Mouse (Mus musculus) c-Kit-positive CD71-positive TER-119-positive erythroid progenitor cells, embryonic 14.5 days (primary cell): ENCODE results near the gene Garem2.
"Not testable (repeated sequence)": the region's sequence is repeated elsewhere in the genome, so short reads cannot be mapped to it uniquely, and the experiment has no call there.

Source experiments
- DNase-seq: peaks from one replicate; pipeline ENCODE4 v3.0.0-alpha.2; 2013; ENCODE audit warnings: low spot score

Garem2 gene

DNA sequence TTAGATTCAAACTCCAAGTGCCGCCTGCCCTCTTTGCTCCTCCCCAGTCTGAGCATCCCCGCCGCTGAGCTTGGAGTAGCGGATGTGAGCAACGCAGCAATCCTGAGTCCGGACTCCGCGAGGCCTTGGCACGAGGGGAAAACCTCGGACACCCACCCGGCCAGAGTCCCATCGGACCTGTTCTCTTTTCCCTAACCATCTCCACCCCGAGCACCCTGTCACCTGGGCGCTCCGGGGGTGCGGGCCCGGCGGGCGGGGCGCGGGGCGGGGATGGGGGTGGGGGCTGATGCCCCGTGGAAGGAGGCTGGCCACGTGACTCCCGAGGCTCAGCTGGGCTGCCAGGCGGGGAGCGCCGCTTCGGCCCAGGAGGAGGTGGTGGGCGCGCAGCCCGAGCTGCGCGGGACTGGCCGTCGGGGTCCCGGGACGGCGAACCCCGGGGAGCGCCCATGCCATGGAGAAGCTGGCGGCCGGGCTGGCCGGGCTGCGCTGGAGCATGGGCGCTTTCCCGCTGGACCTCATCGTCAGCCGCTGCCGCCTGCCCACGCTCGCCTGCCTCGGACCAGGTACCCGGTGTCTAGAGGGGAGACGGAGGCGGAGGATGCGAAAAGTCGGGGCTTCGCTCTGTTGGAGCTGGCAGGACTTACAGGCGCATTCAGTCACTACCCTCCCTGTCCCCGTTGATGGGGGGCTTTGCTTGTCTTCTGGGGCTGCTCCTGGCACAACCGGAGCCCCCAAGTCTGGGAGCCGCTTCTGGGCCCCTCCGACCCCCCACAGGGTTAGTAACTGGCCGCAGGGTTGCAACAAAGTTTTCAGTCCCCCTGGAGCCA, at the start of gene Garem2:
Gene Garem2 (plus strand): TSS at position 321 of the 827 bp plus-strand sequence.
- DNase-seq, result no peak

DNA sequence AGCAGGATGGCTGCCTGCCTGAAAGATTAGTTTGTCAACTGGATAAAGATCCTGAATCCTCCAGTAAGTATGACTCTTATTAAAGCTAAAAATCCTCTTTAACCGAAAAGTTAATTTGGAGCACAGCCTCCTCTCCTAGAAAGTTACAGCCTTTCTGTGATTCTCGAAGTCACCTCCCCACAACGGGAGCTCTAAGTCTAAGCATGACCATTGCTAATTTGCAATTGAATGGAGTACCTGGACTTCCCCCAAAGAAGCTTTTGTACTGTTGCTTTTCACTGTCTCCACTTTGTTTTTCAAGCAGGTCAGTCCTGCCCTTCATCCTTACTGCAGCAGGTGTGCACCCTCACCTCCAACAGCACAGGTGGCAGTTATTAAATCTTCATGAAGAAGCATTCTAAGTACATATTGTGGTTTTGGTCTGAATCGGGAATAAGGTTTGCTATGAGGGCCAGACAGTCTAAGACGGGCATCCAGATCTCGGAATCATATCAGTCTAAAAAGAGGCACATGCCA, 46.7 kb upstream of the Garem2 start:
- DNase-seq, result no peak

DNA sequence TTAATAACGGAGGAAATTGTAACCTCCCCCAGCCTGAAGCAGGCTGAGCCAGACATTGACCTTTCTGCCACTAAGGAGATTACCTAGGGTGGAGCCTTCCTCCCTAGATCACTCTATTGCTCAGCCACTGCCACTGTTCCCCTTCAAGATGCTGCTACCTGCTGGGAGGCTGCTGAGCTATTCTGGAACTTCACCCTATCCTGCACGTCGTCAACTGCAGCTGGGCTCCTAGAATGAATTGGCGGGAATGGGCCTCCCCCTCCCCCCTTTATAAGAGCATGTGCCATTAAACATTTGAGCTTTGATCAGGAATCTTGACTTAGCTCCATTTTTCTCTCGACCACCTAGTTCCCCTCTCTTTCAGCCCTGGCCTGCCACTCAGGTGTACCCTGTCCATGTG, 45.4 kb upstream of the Garem2 start:
- not testable (repeated sequence) for DNase-seq

- DNase-seq, result no peak
Measured at GRCm38 (mm10) chr5:30067726-30068125, 37.2 kb upstream of the Garem2 start.

- DNase-seq, result no peak
Measured at GRCm38 (mm10) chr5:30071677-30072076, 33.3 kb upstream of the Garem2 start.

DNA sequence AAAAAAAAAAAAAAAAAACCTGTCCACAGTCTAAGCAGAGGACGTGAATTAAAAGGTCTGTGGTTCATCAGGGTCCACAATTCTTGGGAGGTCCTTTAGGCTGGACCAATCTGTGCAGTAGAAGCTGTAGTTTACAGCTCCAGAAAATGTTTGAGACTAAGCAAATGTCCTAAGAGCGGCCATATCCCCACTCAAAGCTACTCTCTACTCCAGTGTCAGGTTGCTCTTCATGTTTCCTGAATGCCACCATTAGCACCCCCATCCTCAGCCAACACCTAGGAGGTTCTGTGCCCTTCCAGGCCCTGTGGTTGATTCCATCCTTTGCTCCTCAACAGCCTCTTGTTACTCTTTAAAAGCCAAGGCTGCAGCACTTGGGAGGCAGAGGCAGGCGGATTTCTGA, 32.6 kb upstream of the Garem2 start:
- DNase-seq, result no peak

DNA sequence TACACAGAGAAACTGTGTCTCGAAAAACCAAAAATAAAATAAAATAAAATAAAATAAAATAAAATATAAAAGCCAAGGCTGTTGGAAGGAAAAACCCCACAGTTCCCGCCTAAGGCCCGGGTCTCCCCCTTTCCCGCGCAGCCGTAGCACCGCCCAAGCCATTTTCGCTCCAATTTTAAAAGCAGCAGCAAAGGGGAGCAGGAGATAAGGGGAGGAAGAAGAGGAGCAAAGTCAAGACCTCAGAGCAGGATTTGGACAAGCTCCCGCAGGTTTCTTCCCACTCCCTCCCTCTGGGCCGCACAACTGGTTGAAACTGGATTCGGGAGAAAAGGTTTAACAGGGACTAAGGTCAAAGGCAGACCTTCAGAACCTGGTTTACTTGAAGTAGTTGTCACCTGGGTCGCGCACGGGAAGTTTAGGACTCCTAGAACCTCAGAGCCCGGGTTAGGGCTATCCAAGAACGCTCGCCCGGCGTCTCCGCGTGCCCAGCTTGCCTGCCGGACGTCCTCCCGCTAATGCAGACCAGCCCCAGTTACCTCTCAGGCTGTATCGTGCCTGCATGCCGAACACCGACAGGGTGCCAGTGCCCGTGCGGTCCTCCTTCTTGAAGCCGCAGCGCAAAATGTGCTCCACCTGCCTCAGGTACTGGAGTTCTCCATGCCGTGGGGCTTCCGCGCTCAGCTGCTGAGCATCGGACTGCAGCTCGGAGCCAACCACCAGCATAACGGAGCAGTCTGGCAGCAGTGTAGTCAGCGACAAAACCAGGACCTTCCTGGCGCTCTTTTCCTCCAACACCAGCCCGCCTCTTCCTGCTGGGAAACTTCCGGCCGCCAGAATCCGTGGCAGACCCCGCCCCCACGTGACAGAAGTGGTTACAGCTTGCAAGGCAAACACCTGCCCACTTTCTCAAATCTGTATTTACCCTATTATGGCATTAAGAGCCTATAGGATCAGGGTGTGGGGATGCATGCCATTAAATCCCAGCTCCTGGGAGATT, 31.8 kb upstream of the Garem2 start, which contains the start of gene Tyms:
Gene Tyms (minus strand): TSS at position 793 of the 997 bp plus-strand sequence.
- DNase-seq, result peak; percentile 80

- DNase-seq, result no peak
Measured at GRCm38 (mm10) chr5:30092701-30093100, 12.3 kb upstream of the Garem2 start.

DNA sequence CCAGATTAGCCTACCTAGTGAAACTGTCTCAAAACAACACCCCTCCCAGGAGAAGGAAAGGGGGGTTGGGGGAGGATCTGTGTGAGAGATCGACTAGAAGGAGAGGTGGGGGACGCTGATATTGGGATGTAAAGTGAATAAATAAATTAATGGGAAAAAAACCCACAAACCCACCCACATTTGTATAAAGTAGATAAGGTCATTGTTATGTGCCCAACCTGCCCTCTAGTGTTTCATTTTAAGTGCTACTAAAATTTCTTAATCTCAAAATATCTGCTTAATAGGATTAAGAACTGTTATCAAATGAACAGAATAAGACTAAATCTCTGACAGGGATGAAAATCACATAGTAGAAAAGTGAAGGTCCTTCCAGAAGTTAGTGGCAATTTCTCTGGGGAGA, 10.6 kb upstream of the Garem2 start:
- DNase-seq, result no peak

DNA sequence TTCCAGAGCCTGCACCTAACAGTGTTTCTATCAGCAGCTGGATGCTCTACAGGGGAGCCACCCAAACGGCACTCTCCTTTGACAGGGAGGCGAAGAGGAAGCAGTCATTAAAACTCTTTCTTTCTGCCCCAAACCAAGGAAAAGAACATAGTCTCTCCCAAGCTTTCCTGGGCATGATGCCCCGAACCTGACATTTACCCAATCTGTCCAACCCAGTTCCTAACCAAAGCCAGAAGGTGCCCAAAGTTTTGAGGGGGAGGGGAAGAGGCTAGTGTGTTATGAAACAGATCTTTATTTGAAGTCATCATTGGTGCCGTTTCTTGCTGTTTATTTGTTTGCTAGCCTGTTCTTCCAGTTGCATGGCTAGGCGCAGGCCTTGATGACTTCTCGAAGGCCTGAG, 9.2 kb upstream of the Garem2 start:
- no peak for DNase-seq

GRCm38 (mm10) chr5:30098260-30098659, 6.7 kb upstream of the Garem2 start:
- DNase-seq, result no peak

GRCm38 (mm10) chr5:30103340-30103739, 1.6 kb upstream of the Garem2 start:
- no peak for DNase-seq

DNA sequence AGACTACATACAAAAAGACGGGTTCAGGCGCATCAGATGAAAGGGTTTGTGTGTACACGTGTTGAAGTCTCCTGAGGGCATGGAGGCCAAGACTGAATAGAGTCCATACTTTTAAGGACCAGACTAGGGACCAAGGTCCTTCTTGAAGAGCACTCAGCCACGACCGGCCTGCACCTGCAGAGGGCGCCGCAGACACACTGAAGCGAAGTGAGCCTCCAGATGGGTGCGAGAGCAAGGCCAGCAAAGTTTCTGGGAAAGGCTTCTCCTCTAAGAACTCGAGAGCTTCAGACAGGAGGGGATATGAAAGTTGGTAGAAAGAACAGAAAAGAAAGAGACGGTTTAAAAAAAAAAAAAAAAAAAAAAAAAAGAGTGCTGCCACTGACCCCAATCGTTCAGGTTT, 622 bp upstream of the Garem2 start:
- no peak for DNase-seq

- no peak for DNase-seq
Measured at GRCm38 (mm10) chr5:30105668-30106300, 823 bp downstream of the Garem2 start, which contains the start of gene 3110082J24Rik. 3110082J24Rik (minus strand) TSS chr5:30106086.

GRCm38 (mm10) chr5:30106756-30107155, 1.8 kb downstream of the Garem2 start:
- DNase-seq, result no peak

DNA sequence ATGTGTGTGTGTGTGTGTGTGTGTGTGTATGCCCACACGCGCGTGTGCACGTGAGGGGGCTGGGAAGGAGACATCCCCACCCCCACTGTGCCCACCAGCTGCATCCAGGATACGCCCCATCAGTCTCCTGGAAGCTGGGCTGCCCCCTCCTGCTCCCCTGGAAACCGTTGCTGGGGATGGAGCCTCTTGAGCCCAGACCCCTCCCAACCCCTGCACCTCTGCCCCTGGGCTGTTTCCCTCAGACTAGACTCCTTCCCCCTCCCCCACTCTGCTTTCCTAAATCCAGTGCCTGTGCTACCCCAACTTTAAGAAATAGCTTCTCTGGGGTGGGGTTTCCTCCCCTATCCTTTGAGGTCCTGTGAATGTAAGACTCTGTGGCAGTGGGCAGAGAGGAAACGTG, 2.2 kb downstream of the Garem2 start:
- no peak for DNase-seq

DNA sequence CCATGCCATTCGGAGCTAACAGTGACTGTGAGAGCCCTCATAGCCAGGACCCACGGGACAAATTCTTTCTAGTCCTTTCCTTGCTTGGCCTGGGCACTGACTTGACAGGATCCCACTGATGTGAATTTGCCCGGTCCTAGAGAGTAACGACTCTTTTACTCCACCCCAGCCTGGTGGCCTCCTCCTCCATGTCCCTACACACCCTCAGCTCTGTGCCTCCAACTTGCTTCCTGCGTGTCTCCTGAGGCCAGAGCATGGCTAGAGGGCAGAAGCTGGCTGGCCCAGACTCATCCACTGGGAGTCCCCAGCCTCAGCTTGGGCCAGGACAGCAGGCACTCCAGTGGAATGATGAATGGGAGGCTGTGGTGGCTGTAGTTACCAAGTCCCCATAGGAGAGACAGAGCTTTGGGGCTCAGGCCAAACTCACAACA, 2.7 kb downstream of the Garem2 start:
- DNase-seq, result no peak

DNA sequence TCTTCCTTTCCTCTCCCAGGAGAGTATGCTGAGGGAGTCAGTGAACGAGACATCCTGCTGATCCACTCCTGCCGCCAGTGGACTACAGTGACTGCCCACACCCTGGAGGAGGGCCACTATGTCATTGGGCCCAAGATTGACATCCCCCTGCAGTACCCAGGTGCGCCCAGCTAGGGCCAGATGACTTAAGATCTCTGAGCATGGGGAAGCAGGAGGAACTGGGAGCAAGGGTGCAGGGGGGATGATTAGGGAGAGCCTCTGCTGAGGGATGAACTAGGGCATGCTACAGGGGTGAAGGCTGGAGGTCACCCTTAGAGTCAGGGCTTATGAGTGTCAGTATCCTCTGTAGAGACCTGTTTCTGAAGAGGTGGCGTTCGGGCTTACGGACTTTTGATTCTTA, 3.3 kb downstream of the Garem2 start:
- no peak for DNase-seq

DNA sequence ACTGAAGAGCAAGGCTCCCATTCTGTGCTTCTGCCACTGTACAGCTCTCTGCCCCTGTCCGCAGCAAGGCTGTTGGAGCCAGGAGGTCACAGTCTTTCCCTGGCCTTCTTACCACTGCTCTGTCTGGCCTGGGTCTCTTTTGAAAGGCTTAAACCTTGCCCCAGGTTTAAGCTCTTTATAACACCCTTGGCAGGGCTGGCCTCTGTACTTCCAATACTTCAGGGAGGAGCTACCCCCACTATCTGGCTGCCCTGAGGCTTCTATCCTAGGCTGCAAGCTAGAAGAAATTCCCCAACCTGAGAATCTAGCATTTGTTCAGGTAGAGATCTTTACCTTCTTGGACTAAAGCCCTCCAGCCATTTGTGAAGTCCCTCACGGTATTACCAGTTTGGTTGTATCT, 4.9 kb downstream of the Garem2 start:
- DNase-seq, result no peak

DNA sequence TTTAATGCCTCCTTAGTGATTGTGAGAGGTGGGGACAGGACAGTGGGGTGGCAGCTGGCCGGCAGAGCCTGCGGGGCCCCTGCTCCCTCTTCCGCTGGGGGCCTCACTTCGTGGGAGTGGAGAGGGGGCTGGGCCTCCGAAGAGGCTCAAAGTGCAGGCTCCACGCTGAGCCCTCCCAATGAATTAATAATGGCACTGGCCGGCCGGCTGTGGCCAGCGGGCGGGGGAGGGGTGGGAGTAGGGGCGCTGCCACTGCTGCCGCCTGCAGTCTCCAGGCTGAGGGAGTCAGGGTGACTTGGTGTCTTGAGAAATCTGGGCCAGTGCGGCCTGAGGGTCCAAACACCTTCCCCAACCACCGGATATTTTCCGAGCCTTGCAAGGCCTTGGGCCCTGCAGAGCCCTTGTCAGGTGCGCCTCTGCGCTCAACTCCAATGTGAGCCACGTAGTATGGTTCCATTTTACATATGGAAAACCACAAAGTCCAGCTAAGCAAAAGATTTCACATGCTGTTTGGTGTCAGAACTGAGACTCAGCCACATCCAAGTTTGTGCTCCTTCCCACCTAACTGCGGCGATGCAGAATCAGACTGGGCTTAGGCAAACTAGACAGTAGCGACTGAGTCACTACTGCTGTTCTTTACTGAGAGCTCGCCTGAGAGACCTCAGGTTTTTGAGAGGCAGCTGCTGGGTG, 5.6 kb downstream of the Garem2 start:
- DNase-seq, result no peak

- DNase-seq, result no peak
Measured at GRCm38 (mm10) chr5:30111126-30111525, 6.2 kb downstream of the Garem2 start.
